Mouse (Mus musculus) MEL (cell line): Measurements from ENCODE around the gene Camk2b.

ENCODE experiments used
- CTCF ChIP-seq, 3 experiments: IDR thresholded peaks in 2 of 3; conservative IDR thresholded peaks in 1 of 3; 2 replicates each; pipeline ENCODE4 v1.5.1; 2011 to 2012; ENCODE audit warnings: low read length in 3 of 3, low read depth in 2 of 3, mild to moderate bottlenecking in 2 of 3, improper control_type of control experiment in 1 of 3, inconsistent platforms in 1 of 3, mixed read lengths in 1 of 3, moderate library complexity in 1 of 3; ENCODE audit not compliant: control insufficient read depth in 1 of 3, insufficient read depth in 1 of 3, poor library complexity in 1 of 3, severe bottlenecking in 1 of 3
- EP300 ChIP-seq, 2 experiments: IDR thresholded peaks; 2 replicates each; pipeline ENCODE4 v1.6.1; 2011; ENCODE audit warnings: improper control_type of control experiment in 2 of 2, low read length in 2 of 2, low read depth in 1 of 2, mild to moderate bottlenecking in 1 of 2

- TF ChIP-seq EP300 (IDR thresholded peaks at IDR 0.05; ENCODE audit: low read depth in 1 of 2, low read length in 2 of 2) (no peak), CTCF (IDR thresholded peaks at IDR 0.05 in 2 of 3, conservative IDR thresholded peaks at IDR 0.05 in 1 of 3; ENCODE audit: control insufficient read depth in 1 of 3, insufficient read depth in 1 of 3, low read depth in 2 of 3, low read length in 3 of 3, poor library complexity in 1 of 3, severe bottlenecking in 1 of 3) (peak; percentile 90 to 99 (median 98))
Measured at GRCm38 (mm10) chr11:5995989-5996388, 70.2 kb downstream of the Camk2b start.
